Mouse (Mus musculus) skeletal muscle tissue, adult 2 months (tissue): ENCODE data around the gene Gm14569.
A peak's percentile ranks its signal among the peaks of the same experiment; 100 is the strongest.

Experiments
- DNase-seq: peaks from one replicate; pipeline ENCODE4 v3.0.0-alpha.2; 2012; ENCODE audit warnings: low read depth, low spot score

Gene Gm14569

DNA sequence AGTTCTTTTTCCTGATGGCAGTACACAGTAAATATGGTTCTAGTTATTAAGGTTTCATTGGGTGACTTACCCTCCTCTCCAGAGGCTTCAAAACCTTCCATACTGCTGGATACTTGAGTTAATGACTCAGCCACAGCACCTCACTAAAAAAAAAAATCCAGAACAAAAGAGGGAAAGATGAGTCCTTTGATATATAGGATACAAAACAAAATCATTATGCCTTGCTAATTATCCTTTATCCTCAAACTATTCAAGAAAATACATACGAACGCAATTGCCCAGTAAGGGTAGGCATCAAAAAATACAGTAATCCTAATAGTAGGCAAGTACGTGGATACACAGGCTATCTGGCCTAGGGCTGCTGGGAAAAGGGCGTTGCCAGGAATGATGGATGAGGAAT lies at the start of gene Gm14569:
Gene Gm14569, minus strand, starts transcription at position 101 of the 400 bp plus-strand sequence.
- DNase-seq: no peak

DNA sequence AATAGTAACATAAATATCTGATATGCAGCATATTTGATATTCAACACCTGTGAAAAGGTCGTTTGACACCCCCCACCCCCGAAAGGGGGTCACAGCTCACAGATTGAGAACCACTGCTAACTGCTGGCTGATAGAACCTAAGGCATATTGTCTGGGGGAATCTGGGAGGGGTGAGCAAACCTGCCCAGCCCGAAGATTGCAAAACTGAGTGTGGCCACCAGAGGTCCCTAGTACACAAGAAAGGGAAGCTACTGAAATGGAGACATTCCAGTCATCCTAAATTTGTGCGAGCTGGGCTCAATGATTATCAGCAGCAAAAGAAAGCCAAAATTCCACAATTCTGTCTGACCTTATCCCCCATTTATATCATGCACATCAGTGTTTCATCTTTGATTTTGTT lies 42.9 kb upstream of the Gm14569 start:
- peak; percentile 20 for DNase-seq

DNA sequence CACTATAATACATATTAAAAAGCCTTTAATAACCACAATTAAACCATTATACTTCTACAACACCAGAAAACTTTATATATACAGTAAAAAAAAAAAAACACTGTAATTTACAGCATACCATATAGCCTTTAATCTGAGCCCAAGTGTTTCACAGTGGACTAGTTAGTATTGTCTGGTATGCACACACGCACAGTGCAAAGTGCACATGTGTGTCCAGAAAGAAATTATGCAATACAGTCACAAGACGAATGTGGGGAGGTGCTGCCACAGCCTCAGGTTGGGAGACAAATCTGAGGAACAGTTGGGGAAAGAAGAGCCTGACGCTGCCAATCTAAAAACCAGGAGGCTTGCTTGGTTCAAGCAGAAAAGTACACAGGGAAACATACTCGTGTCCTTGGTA lies 42.1 kb upstream of the Gm14569 start:
- DNase-seq: no peak

DNA sequence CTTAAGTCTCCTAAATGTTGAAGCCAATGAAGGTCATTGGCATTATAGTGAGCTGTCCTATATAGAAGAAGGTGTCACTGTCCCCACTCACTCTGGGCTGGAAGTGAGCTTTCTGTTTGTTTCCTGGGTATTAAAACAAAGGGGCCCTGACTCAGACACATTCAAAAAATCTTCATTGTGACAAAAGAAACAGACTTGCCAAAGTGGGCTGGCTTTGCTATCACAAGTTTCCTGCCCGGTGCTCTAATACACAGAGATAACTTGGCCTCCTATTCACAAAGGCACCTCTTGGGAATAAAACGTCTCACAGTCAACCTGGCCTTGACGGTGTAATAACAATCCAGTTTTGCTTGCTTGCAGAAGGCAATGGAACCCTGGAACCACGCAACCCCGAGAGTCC lies 38.6 kb upstream of the Gm14569 start:
- DNase-seq: no peak

DNA sequence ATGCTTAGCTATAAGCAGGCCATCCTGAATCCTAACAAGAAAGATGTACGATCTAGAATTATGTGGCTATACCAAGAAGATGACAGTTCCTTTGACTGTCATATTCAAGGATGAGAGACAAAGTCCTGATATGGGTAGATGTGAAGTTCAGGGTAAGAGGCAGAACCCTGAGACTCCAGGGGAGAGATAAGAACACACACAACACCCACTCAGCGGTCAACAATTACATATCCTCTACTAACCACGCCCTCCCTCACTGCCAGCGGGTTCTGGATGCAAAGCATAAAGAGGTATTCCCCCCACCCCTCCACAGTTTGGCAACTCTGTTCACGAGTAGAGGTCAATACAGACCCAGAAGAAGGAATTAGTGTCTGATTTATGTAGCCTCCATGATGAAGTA lies 32.1 kb upstream of the Gm14569 start:
- no peak for DNase-seq

GRCm38 (mm10) chrX:36513726-36514125 lies 22.1 kb upstream of the Gm14569 start:
- no peak for DNase-seq

- no peak for DNase-seq
Measured at GRCm38 (mm10) chrX:36513231-36513630, 21.6 kb upstream of the Gm14569 start.

DNA sequence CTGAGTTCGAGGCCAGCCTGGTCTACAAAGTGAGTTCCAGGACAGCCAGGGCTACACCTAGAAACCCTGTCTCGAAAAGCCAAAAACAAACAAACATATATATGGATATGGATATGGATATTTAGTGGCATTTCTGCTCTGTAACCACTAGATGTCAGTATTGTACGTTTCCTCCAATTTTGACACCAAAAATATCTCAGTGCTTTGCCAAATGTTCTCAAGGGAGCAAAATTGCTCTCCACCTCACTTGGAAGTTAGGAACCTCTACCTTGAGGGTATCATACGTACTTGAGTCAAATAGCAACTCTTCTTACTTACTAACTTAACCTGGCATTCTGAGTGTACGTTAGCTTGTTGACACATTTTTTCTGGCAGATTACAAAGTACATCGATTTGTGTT lies 15.2 kb upstream of the Gm14569 start:
- no peak for DNase-seq

GRCm38 (mm10) chrX:36489506-36489905 lies 2.1 kb downstream of the Gm14569 start:
- no peak for DNase-seq

GRCm38 (mm10) chrX:36487996-36488395 lies 3.6 kb downstream of the Gm14569 start:
- no peak for DNase-seq

DNA sequence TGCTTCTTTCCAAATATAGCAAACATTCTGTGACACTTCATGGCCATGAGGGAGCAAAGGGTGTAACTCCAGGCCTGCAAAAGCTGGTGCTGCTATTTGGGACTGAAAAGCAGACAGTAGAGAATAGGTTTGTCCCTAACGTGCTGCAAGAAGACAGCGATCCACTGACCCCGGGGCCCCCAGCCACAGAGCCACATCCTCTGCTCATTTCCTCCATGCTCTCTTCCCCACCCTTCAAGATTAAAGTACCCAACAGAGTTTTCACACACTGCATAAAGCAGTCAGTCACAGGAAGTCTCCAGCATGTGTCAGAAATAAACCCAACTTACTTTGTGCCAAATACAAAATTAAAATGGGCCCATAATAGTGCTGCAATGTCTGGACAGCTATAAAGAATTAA lies 16.8 kb downstream of the Gm14569 start:
- no peak for DNase-seq

DNA sequence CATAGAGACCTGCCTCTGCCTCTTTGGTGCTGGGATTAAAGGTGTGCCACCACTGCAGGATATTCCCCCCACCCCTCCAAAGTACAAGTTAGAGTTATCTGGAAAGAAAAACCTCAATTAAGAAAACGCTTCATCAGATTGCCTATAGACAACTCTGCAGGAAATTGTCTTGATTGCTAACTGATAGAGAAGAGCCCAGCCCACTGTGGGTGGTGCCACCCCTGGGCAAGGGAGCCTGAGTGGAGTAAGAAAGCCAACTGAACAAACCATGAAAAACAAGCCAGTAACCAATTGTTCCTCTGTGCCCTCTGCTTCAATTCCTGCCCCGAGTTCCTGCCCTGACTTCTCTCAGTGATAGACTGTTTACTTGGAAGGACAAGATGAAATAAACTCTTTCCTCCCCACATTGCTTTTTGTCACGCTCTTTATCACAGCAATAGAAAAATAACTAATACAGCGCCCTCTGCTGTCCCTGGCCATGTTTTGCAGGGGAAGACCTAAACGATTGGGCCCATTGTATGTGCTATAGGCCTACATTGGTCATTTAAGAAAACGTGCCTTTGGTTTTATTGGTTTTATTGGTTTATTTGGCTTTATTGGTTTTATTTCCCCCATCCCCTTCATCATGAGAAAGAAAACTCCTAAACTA lies 17.4 kb downstream of the Gm14569 start:
- no peak for DNase-seq

GRCm38 (mm10) chrX:36456031-36456430 lies 35.6 kb downstream of the Gm14569 start:
- no peak for DNase-seq

- DNase-seq: no peak
Measured at GRCm38 (mm10) chrX:36437932-36438331, 53.7 kb downstream of the Gm14569 start.

GRCm38 (mm10) chrX:36434993-36435392 lies 56.6 kb downstream of the Gm14569 start:
- no peak for DNase-seq

GRCm38 (mm10) chrX:36419153-36419552 lies 72.5 kb downstream of the Gm14569 start:
- DNase-seq: no peak

DNA sequence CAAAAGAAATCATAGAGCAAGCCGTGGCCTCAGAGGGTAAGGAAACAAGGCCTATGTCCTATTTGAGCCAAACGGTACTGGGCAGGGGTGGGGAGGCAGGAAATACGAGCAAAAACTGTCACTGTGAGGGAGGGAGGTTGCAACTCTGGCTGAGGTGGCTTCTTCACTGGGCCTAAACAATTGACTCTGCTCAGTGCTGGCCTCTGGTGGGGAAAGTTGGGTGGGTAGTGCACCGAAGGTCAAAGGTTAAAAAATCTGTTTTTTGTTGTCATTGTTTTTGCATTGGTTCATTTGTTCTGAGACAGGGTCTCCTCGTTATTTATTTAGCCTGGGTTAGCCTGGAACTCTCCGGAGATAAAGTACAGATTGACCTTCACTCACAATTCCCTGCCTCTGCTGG lies 89.3 kb downstream of the Gm14569 start:
- DNase-seq: no peak

GRCm38 (mm10) chrX:36400980-36401379 lies 90.7 kb downstream of the Gm14569 start, which contains the start of gene Gm6268:
Gene Gm6268, plus strand, starts transcription at chrX:36401280.
- no peak for DNase-seq

DNA sequence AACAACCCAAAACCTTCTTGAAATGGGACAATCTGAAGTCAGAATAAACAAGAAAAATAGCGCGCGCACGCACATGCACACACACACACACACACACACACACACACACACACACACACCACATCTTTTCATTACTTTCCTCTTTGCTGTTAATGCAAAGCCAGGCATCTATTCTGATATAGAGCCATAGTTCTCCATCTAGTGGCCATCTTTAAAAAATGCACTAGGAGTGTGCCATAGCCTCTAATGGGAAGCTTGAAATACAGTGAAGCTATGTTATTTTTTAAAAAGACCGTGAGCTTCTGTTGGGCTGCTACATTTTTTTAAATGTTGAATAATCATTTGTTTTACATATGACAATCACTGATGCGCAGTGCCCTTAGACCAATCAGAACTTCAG lies 98.4 kb downstream of the Gm14569 start:
- DNase-seq: no peak

GRCm38 (mm10) chrX:36392672-36393071 lies 99.0 kb downstream of the Gm14569 start:
- no peak for DNase-seq

GRCm38 (mm10) chrX:36390503-36390902 lies 101.1 kb downstream of the Gm14569 start:
- no peak for DNase-seq

DNA sequence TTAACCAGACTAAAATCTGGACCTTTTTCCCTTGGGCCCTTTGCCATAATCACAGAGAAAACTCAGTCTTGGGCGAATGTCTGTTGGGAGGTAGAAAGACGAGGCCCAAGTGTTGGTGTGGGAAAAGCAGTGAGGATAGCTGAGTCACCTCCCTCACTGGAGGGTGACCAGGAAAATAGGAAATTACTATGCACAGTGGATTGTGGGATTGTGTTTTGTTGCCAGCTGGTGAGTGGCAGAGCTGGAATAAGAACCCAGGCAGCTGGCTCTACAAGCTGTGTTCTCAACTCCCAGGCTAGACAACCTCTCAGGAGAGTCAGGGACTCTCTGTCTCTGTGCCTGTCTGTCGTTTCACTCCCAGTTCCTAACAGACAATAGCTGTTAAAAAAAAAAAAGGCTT lies 101.7 kb downstream of the Gm14569 start:
- no peak for DNase-seq

GRCm38 (mm10) chrX:36385340-36385739 lies 106.3 kb downstream of the Gm14569 start:
- DNase-seq: no peak
